Comparison of ENCODE assay signal across 14 mouse cellular contexts in the genomic region with DNA sequence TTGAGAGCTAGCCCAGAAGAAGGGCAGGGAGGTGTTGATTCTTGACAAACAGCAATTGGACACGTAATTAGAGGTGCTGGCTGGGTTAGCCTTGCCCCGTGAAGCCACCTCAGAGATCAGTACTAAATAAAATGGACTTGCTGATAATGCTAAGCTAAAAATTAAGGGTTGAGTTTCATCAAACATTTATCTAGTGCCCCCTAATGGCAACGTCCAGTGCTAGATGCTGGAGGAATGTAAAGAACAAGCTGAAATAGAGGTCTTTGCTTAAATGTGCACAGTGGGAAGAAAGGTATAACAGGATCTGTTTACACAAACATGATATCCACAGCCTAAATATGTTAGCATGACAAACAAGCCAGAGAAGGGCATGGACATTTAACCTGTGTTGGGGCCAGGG.
DNase-seq lines count a peak whose midpoint lies in the region; ATAC-seq and TF ChIP-seq lines count a peak whose summit lies in the region.
"Had no signal": no experiment of that assay in that cellular context is flagged by ENCODE, and none has a peak within 500 bp of the region (broad histone marks: within the 10 kb centered on the region; RNA-seq: fewer than 3 reads in every experiment).

No protein-coding gene starts in this region.

- no peak for TF ChIP-seq EP300 in heart, adult 2 months (IDR thresholded peaks at IDR 0.05; ENCODE audit: insufficient read depth, low read depth, low read length)

- CTCF ChIA-PET in Patski (lab: Charles Lee) = interaction anchor here (0.8 kb wide), 2 partner anchors 8 to 10 kb away, joined by 3 to 4 read pairs; no protein-coding TSS in a partner anchor

- no peak for TF ChIP-seq CTCF in heart, adult 2 months (IDR thresholded peaks at IDR 0.05)
- TF ChIP-seq CTCF in Patski (IDR thresholded peaks at IDR 0.05) = peak; percentile 19

- POLR2A ChIA-PET in Patski (lab: Charles Lee) = no interaction called here

- in situ Hi-C loops in Patski (cut with MboI; ENCODE audit: low pct_unique_long_range_greater_than_20kb) = no loop called here

- DNase-seq in heart, adult 11 months = peak; percentile 40
- no peak for DNase-seq in heart, adult 2 months
- peak; percentile 10 for DNase-seq in left cerebral cortex, postnatal 4 days
- no peak for DNase-seq in left cerebral cortex, adult 11 months (ENCODE audit: low spot score)
- DNase-seq in Patski (ENCODE audit: low read depth, low spot score) = no peak
- DNase-seq in mesoderm, embryonic 11.5 days (ENCODE audit: low read depth, low spot score) = peak; percentile 11
- no peak for DNase-seq in frontal cortex, postnatal 14 days (ENCODE audit: low spot score in 2 of 2)
- DNase-seq: liver; lung, postnatal 36 days; thymus, postnatal 14 days had no signal

- H3K27me3 ChIP-seq in heart, adult 2 months (ENCODE audit: control insufficient read depth, insufficient read depth, low read length) = no peaks in the 10 kb centered on the region
- peaks cover 3% of the 10 kb centered on the region for H3K27me3 ChIP-seq in Patski
- H3K27me3 ChIP-seq: embryonic facial prominence, embryonic 15.5 days; heart, embryonic 13.5 days had no signal

- intact Hi-C loops in heart, adult 2 months (cut with DNase I) = no loop called here
- intact Hi-C loops in left cerebral cortex, postnatal 4 days (cut with DNase I) = no loop called here

- H3K27ac ChIP-seq in heart, adult 2 months = no peak overlapping the region
- H3K27ac ChIP-seq: embryonic facial prominence, embryonic 15.5 days; heart, embryonic 13.5 days had no signal

- H3K79me2 ChIP-seq in heart, adult 2 months (replicated peaks; ENCODE audit: control insufficient read depth, insufficient read depth, low read length) = no peaks in the 10 kb centered on the region

- H3K4me1 ChIP-seq in heart, adult 2 months (ENCODE audit: control insufficient read depth, insufficient read depth, low read length) = no peaks in the 10 kb centered on the region
- H3K4me1 ChIP-seq: embryonic facial prominence, embryonic 15.5 days; heart, embryonic 13.5 days had no signal

- no peaks in the 10 kb centered on the region for H3K36me3 ChIP-seq in heart, adult 2 months (ENCODE audit: control insufficient read depth, insufficient read depth, low read length)
- H3K36me3 ChIP-seq: embryonic facial prominence, embryonic 15.5 days; heart, embryonic 13.5 days had no signal

- TF ChIP-seq POLR2A in heart, adult 2 months (IDR thresholded peaks at IDR 0.05; ENCODE audit: insufficient read depth, low read depth, low read length) = no peak

- no peak overlapping the region for H3K4me3 ChIP-seq in heart, adult 2 months
- H3K4me3 ChIP-seq: embryonic facial prominence, embryonic 15.5 days; heart, embryonic 13.5 days; myocyte had no signal

- H3K9ac ChIP-seq in heart, adult 2 months (ENCODE audit: low read depth, low read length) = no peak overlapping the region
- H3K9ac ChIP-seq: embryonic facial prominence, embryonic 15.5 days; heart, embryonic 13.5 days had no signal

- no peak for ATAC-seq in Patski
- no peak for ATAC-seq in granulocyte monocyte progenitor cell, adult 5-6 weeks (replicated peaks; ENCODE audit: poor library complexity, severe bottlenecking)

- WGBS in heart, adult 2 months = 27% methylated on average over 3 of the region's 3 CpGs

Comparison
In these comparisons a context has a peak if more than half of its experiments do, and no peak if none do; other contexts are left out.
1. DNase-seq: peak in heart, adult 11 months (single experiment), left cerebral cortex, postnatal 4 days (single experiment) and mesoderm, embryonic 11.5 days (single experiment); none in heart, adult 2 months (0 of 2), left cerebral cortex, adult 11 months (single experiment), Patski (single experiment) and frontal cortex, postnatal 14 days (0 of 2).